Mouse (Mus musculus) CD4-positive helper T cell, adult 2 months (primary cell): ENCODE results near the gene Ppp2r5b.
A peak's percentile ranks its signal among the peaks of the same experiment; 100 is the strongest.

Experiments
- DNase-seq: peaks from one replicate; pipeline ENCODE4 v3.0.0-alpha.2; 2012; ENCODE audit warnings: low read depth, missing footprints, low spot score

Gene Ppp2r5b

GRCm38 (mm10) chr19:6236053-6236441, 375 bp upstream of the Ppp2r5b start:
- peak; percentile 86 for DNase-seq

- no peak for DNase-seq
These were observed 1.2 kb downstream of the Ppp2r5b start for GRCm38 (mm10) chr19:6234337-6235083.

- no peak for DNase-seq
These were observed 2.0 kb downstream of the Ppp2r5b start for GRCm38 (mm10) chr19:6233647-6234046.

- DNase-seq: no peak
These were observed 4.6 kb downstream of the Ppp2r5b start for GRCm38 (mm10) chr19:6231036-6231435.

- DNase-seq: no peak
These were observed 5.3 kb downstream of the Ppp2r5b start for GRCm38 (mm10) chr19:6230411-6230810.

GRCm38 (mm10) chr19:6227864-6228263, 7.8 kb downstream of the Ppp2r5b start:
- no peak for DNase-seq

- no peak for DNase-seq
These were observed 8.9 kb downstream of the Ppp2r5b start for GRCm38 (mm10) chr19:6226763-6227162.

GRCm38 (mm10) chr19:6226135-6226534, 9.5 kb downstream of the Ppp2r5b start, which contains the start of gene Gpha2:
Gpha2 (plus strand) TSS chr19:6226380.
- DNase-seq: no peak

GRCm38 (mm10) chr19:6218606-6219005, 17.1 kb downstream of the Ppp2r5b start:
- DNase-seq: no peak

- DNase-seq: no peak
These were observed 19.5 kb downstream of the Ppp2r5b start for GRCm38 (mm10) chr19:6216046-6216705.

- DNase-seq: no peak
These were observed 29.0 kb downstream of the Ppp2r5b start for GRCm38 (mm10) chr19:6206716-6207115.

- DNase-seq: no peak
These were observed 31.4 kb downstream of the Ppp2r5b start for GRCm38 (mm10) chr19:6204265-6204664.

GRCm38 (mm10) chr19:6184131-6184530, 51.5 kb downstream of the Ppp2r5b start, which contains the start of gene Majin:
Majin (plus strand) TSS chr19:6184388.
- no peak for DNase-seq

GRCm38 (mm10) chr19:6182534-6182933, 53.1 kb downstream of the Ppp2r5b start:
- no peak for DNase-seq

GRCm38 (mm10) chr19:6181629-6182028, 54.0 kb downstream of the Ppp2r5b start:
- DNase-seq: no peak

- no peak for DNase-seq
These were observed 56.9 kb downstream of the Ppp2r5b start for GRCm38 (mm10) chr19:6178775-6179174.
